Comparison of ENCODE assay signal across 15 mouse cellular contexts in the genomic region with DNA sequence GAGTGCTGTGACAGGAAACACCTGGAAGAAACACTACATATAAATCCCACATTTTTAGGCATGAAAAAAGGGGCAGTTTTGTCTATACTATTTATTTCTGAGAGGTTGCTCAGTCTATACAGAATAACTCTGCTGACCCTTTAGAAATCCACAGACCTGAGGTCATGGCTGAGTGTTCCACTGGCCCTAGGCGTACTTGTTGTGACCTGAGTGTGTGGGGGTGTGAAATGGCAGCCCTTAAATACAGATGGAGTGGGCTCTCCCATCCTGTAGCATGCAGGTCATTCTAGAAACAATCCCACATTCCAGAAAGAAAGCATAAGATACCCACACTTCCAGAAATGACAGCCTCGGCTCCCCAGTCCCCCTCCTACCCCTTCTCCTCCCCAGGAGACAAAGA.
DNase-seq lines count a peak whose midpoint lies in the region; ATAC-seq and TF ChIP-seq lines count a peak whose summit lies in the region.
"Had no signal": no experiment of that assay in that cellular context is flagged by ENCODE, and none has a peak within 500 bp of the region (broad histone marks: within the 10 kb centered on the region; RNA-seq: fewer than 3 reads in every experiment).

No protein-coding gene starts in this region.

- 0 out of 2 replicates have a peak overlapping the region, but pooled peaks have one; percentile 3 for H3K4me2 ChIP-seq in stomach, embryonic 14.5 days (replicated peaks; ENCODE audit: low read depth, low read length)
- H3K4me2 ChIP-seq in stomach, postnatal 0 days (replicated peaks; ENCODE audit: low read depth) = no peak overlapping the region
- no peak overlapping the region for H3K4me2 ChIP-seq in midbrain, embryonic 11.5 days
- H3K4me2 ChIP-seq: lung, embryonic 15.5 days had no signal

- intact Hi-C loops in left cerebral cortex, postnatal 14 days (cut with DNase I) = no loop called here

- TF ChIP-seq POLR2A in lung, adult 2 months (IDR thresholded peaks at IDR 0.05; ENCODE audit: borderline replicate concordance, extremely low read depth, low read depth, low read length) = no peak

- no peak for ATAC-seq in stomach, embryonic 14.5 days (ENCODE audit: insufficient number of reproducible peaks, insufficient read depth, low FRiP score, low read depth)
- ATAC-seq in stomach, postnatal 0 days (ENCODE audit: low FRiP score, low TSS enrichment) = no peak
- peak; percentile 45 for ATAC-seq in midbrain, embryonic 11.5 days (ENCODE audit: low FRiP score)

- H3K9me3 ChIP-seq in stomach, embryonic 14.5 days (ENCODE audit: control insufficient read depth, low read depth, low read length) = no peaks in the 10 kb centered on the region
- no peaks in the 10 kb centered on the region for H3K9me3 ChIP-seq in stomach, postnatal 0 days (ENCODE audit: control insufficient read depth, low read length)
- no peaks in the 10 kb centered on the region for H3K9me3 ChIP-seq in midbrain, embryonic 11.5 days (ENCODE audit: control insufficient read depth, low read length)
- H3K9me3 ChIP-seq: lung, embryonic 15.5 days had no signal

- WGBS in stomach, embryonic 14.5 days = 25% methylated on average over 2 of the region's 2 CpGs
- 53% methylated on average over 2 of the region's 2 CpGs for WGBS in stomach, postnatal 0 days
- 25% methylated on average over 2 of the region's 2 CpGs for WGBS in midbrain, embryonic 11.5 days
- 84% methylated on average over 2 of the region's 2 CpGs for WGBS in lung, adult 2 months

- TF ChIP-seq EP300 in stomach, postnatal 0 days (optimal IDR thresholded peaks at IDR 0.05) = no peak

- H3K4me3 ChIP-seq in stomach, embryonic 14.5 days (ENCODE audit: low read depth, low read length) = no peak overlapping the region
- H3K4me3 ChIP-seq in stomach, postnatal 0 days (ENCODE audit: low read depth, low read length) = no peak overlapping the region
- H3K4me3 ChIP-seq in midbrain, embryonic 11.5 days (ENCODE audit: low read depth, low read length) = no peak overlapping the region
- H3K4me3 ChIP-seq in lung, adult 2 months (replicated peaks; ENCODE audit: extremely low read depth, low read depth, low read length) = no peak overlapping the region
- H3K4me3 ChIP-seq: lung, embryonic 15.5 days had no signal

- H3K4me1 ChIP-seq in stomach, embryonic 14.5 days (ENCODE audit: control insufficient read depth, insufficient read depth, low read length) = peaks cover 13% of the 10 kb centered on the region
- no peaks in the 10 kb centered on the region; the same call in 1 of the 2 replicates for H3K4me1 ChIP-seq in stomach, postnatal 0 days (replicated peaks; ENCODE audit: control insufficient read depth, insufficient read depth)
- peaks cover 10% of the 10 kb centered on the region for H3K4me1 ChIP-seq in midbrain, embryonic 11.5 days (ENCODE audit: control insufficient read depth, insufficient read depth, low read length)
- no peaks in the 10 kb centered on the region for H3K4me1 ChIP-seq in lung, adult 2 months (ENCODE audit: control insufficient read depth, insufficient read depth, low read length)
- H3K4me1 ChIP-seq: lung, embryonic 15.5 days had no signal

- H3K27ac ChIP-seq in stomach, embryonic 14.5 days (ENCODE audit: low read length) = peak overlapping the region; percentile 75; the same call in 1 of the 2 replicates
- no peak overlapping the region for H3K27ac ChIP-seq in stomach, postnatal 0 days (replicated peaks)
- H3K27ac ChIP-seq in midbrain, embryonic 11.5 days (ENCODE audit: low read depth, low read length) = no peak overlapping the region
- H3K27ac ChIP-seq: lung, embryonic 15.5 days had no signal

- TF ChIP-seq CTCF in stomach, postnatal 0 days (IDR thresholded peaks at IDR 0.05; ENCODE audit: low read depth) = no peak
- no peak for TF ChIP-seq CTCF in lung, adult 2 months (IDR thresholded peaks at IDR 0.05; ENCODE audit: insufficient read depth, low read length)

- H3K9ac ChIP-seq in stomach, embryonic 14.5 days (replicated peaks; ENCODE audit: low read depth, low read length) = no peak overlapping the region
- H3K9ac ChIP-seq in stomach, postnatal 0 days (ENCODE audit: low read length) = no peak overlapping the region
- H3K9ac ChIP-seq in midbrain, embryonic 11.5 days (ENCODE audit: low read length) = 0 out of 2 replicates have a peak overlapping the region, but pooled peaks have one; percentile 30
- H3K9ac ChIP-seq: lung, embryonic 15.5 days had no signal

- no peaks in the 10 kb centered on the region for H3K36me3 ChIP-seq in stomach, embryonic 14.5 days (ENCODE audit: control insufficient read depth, insufficient read depth, low read length)
- no peaks in the 10 kb centered on the region; the same call in 1 of the 2 replicates for H3K36me3 ChIP-seq in stomach, postnatal 0 days (ENCODE audit: control insufficient read depth, insufficient read depth, low read length)
- H3K36me3 ChIP-seq in midbrain, embryonic 11.5 days (ENCODE audit: control insufficient read depth, insufficient read depth, low read length) = no peaks in the 10 kb centered on the region
- H3K36me3 ChIP-seq: lung, embryonic 15.5 days had no signal

- H3K27me3 ChIP-seq in stomach, embryonic 14.5 days (ENCODE audit: control insufficient read depth, insufficient read depth, low read length) = no peaks in the 10 kb centered on the region
- no peaks in the 10 kb centered on the region for H3K27me3 ChIP-seq in stomach, postnatal 0 days (ENCODE audit: control insufficient read depth, insufficient read depth, low read length)
- H3K27me3 ChIP-seq in midbrain, embryonic 11.5 days (ENCODE audit: control insufficient read depth, insufficient read depth, low read length) = no peaks in the 10 kb centered on the region
- H3K27me3 ChIP-seq: lung, embryonic 15.5 days had no signal

- DNase-seq in stomach, postnatal 0 days (ENCODE audit: low spot score) = no peak
- peak; percentile 25 for DNase-seq in forelimb bud, embryonic 11.5 days (ENCODE audit: low read depth, low spot score)
- DNase-seq in midbrain, embryonic 11.5 days (ENCODE audit: low spot score, missing footprints) = peak; percentile 79
- DNase-seq in lung, adult 2 months = no peak
- DNase-seq in left cerebral cortex, postnatal 14 days (ENCODE audit: low spot score in 2 of 2) = no peak
- DNase-seq in layer of hippocampus, adult 11-12 months (ENCODE audit: low spot score) = no peak
- DNase-seq: cerebellum, adult 11-12 months; heart, adult 18-20 months; kidney, adult 18-20 months; layer of hippocampus, adult 9-11 months; liver; right cerebral cortex, postnatal 25 days; thymus, postnatal 4 days had no signal

Comparison
In these comparisons a context has a peak if more than half of its experiments do, and no peak if none do; other contexts are left out.
1. DNase-seq: peak in forelimb bud, embryonic 11.5 days (single experiment) and midbrain, embryonic 11.5 days (single experiment); none in stomach, postnatal 0 days (single experiment), lung, adult 2 months (single experiment), left cerebral cortex, postnatal 14 days (0 of 2) and layer of hippocampus, adult 11-12 months (single experiment).